Mouse (Mus musculus) cortical plate, adult 2 months (tissue): Measurements from ENCODE around the gene Slc37a4. TPM values are rescaled to one million over a fixed set of nuclear protein-coding genes. Genes with fewer than 3 reads are reported as not detected.
"Not testable (repeated sequence)": the region's sequence is repeated elsewhere in the genome, so short reads cannot be mapped to it uniquely, and the experiment has no call there.

Experiments
- H3K27ac ChIP-seq: fragments of 200-500 bp; 2 replicates; pipeline ENCODE4 v1.5.1; 2012; ENCODE audit warnings: low read length, control low read depth, inconsistent platforms; ENCODE audit not compliant: insufficient read depth
- H3K4me1 ChIP-seq: fragments of 200-500 bp; 2 replicates; pipeline ENCODE4 v1.6.1; 2011; ENCODE audit warnings: low read length; ENCODE audit not compliant: control insufficient read depth, insufficient read depth
- H3K4me3 ChIP-seq: fragments of 200-500 bp; 2 replicates; pipeline ENCODE4 v1.5.1; 2011; ENCODE audit warnings: mild to moderate bottlenecking, low read length, control low read depth; ENCODE audit not compliant: insufficient read depth
- CTCF ChIP-seq: fragments of 200-500 bp; IDR thresholded peaks from 2 replicates; pipeline ENCODE4 v1.5.1; 2011; ENCODE audit warnings: mild to moderate bottlenecking, control low read depth, low read length; ENCODE audit not compliant: insufficient read depth; ENCODE audit errors: extremely low read depth
- POLR2A ChIP-seq: fragments of 200-500 bp; IDR thresholded peaks from 2 replicates; pipeline ENCODE4 v1.6.1; 2011; ENCODE audit warnings: mild to moderate bottlenecking, low read length, control low read depth; ENCODE audit not compliant: insufficient read depth; ENCODE audit errors: extremely low read depth
- polyA plus RNA-seq: library from polyadenylated mRNA; depleted of rRNA; stranded (reverse); fragments of >200 nt; gene quantifications from 2 replicates; pipeline ENCODE4 v1.2.3, GENCODE M21; 2012

Slc37a4 gene
- polyA plus RNA-seq, 1 experiment: 49.9 TPM

GRCm38 (mm10) chr9:44391466-44391865, 5.2 kb upstream of the Slc37a4 start:
- Histone ChIP-seq H3K4me1 (no peaks in the 10 kb centered on the region), H3K4me3 (no peak overlapping the region), H3K27ac (no peak overlapping the region)
- no peak for TF ChIP-seq POLR2A
- TF ChIP-seq CTCF: peak; percentile 67

GRCm38 (mm10) chr9:44398087-44398486, 1.4 kb downstream of the Slc37a4 start:
- H3K27ac ChIP-seq: no peak overlapping the region
- H3K4me3 ChIP-seq: peak overlapping the region; percentile 59; the same call in 1 of the 2 replicates
- peaks cover 4% of the 10 kb centered on the region for H3K4me1 ChIP-seq
- TF ChIP-seq POLR2A (no peak), CTCF (no peak)

DNA sequence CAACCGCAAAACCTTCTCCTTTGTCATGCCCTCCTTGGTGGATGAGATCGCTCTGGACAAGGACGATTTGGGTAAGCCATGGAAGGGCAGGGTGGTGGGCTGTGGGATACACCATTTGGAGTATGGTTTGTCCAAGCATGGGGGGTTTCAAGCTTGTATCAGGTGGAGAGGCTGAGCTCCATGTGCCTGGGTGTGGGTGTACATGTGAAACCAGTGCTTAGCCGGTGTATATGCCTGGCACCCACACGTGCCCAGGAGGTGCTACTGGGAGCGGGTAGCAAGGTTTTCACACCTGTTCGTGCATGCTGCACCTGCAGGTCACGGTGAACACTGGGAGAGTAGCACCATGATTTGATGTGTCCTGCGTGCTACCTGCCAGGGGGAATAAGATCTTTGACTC, 1.9 kb downstream of the Slc37a4 start:
- no peak overlapping the region for H3K27ac ChIP-seq
- H3K4me3 ChIP-seq: peak overlapping the region; percentile 59
- TF ChIP-seq CTCF: no peak
- TF ChIP-seq POLR2A: no peak

GRCm38 (mm10) chr9:44399114-44399794, 2.6 kb downstream of the Slc37a4 start:
- TF ChIP-seq POLR2A (no peak), CTCF (no peak)
- no peak overlapping the region for H3K27ac ChIP-seq
- H3K4me3 ChIP-seq: peak overlapping the region; percentile 59; the same call in 1 of the 2 replicates
- H3K4me1 ChIP-seq: peaks cover 4% of the 10 kb centered on the region

More for the DNA sequence above, 1.9 kb downstream of the Slc37a4 start:
- peaks cover 4% of the 10 kb centered on the region for H3K4me1 ChIP-seq

DNA sequence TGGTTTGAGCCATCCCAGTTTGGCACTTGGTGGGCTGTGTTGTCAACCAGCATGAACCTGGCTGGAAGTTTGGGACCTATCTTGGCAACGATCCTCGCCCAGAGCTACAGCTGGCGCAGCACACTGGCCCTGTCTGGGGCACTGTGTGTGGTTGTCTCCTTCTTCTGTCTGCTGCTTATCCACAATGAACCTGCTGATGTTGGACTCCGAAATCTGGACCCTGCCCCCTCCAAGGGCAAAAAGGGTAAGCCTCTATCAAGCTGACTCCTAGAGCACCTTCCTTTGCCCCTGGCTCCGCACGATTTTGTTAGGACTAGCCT, 3.1 kb downstream of the Slc37a4 start:
- peaks cover 4% of the 10 kb centered on the region for H3K4me1 ChIP-seq
- no peak overlapping the region for H3K4me3 ChIP-seq
- H3K27ac ChIP-seq: no peak overlapping the region
- TF ChIP-seq CTCF: no peak
- no peak for TF ChIP-seq POLR2A

DNA sequence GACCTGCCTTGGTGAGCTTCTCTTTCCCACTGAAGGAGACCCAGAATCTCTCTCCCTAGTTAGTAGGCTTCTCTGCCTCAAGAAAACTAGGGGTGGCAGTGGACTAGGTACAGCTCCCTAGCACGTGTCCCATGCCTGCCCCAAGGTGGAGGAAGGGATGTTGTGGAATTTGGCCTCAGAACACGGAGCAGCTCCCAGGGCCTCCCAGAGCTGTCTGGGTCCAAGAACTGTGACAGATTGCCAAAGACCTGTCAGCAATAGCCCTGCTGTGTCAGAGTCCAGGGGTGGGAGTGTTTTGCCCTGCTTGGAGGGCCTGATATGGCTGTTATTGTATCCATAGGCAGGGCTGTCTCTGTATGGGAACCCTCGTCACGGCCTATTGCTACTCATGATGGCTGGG, 4.4 kb downstream of the Slc37a4 start:
- peaks cover 4% of the 10 kb centered on the region for H3K4me1 ChIP-seq

GRCm38 (mm10) chr9:44405011-44405410, 8.4 kb downstream of the Slc37a4 start:
- Histone ChIP-seq H3K4me1 (no peaks in the 10 kb centered on the region), H3K27ac (no peak overlapping the region), H3K4me3 (no peak overlapping the region)
- TF ChIP-seq CTCF (no peak), POLR2A (no peak)

More for the DNA sequence above, 4.4 kb downstream of the Slc37a4 start:
- TF ChIP-seq CTCF (no peak), POLR2A (no peak)
- no peak overlapping the region for H3K4me3 ChIP-seq
- no peak overlapping the region for H3K27ac ChIP-seq

DNA sequence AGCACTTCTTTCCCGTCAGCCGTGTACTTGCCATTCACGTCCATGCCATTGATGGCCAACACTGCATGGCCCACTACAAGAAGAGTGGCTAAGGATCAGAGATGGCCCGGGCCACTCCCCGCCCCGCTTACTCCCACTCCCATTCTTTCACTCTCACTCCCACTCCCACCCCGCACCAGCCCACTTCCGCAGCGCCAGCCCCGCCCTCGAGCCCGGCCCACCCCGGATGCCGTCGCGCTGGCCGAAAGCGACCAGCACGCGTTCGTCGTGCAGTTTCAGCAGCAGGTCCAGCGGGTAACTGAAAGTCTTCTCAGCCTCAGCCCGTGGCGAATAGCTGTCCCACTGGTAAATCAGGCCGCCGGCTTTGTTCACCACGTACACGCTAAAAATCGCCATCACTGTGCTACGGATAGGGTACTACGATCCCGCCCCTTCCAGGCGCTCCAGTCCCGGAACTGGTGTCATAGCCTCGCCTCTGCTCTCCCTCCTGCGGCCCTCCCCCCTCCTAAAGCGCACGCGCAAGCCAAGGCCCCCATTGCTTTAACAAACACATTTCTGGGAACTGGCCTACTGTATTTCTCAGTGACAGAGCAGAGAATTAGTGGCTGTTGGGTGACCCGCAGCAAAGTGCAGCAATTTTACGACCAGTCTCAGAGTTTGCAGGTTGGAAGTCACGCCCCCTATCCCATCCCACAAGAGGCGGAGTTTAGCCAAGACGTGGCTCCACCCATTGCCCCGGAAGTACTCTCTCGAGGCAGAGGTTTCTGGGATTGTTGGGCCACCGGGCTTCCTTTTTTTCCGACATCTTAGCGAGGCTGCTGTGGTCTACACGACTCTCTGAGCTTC, 10.5 kb downstream of the Slc37a4 start, which contains the start of the genes Rps25 and Trappc4:
Rps25 (plus strand) TSS at position 234 of the 846 bp plus-strand sequence.
Trappc4 (minus strand) TSS at position 695 of the 846 bp plus-strand sequence.
- peak within 1 kb of the TSS; percentile 91 for H3K4me3 ChIP-seq

DNA sequence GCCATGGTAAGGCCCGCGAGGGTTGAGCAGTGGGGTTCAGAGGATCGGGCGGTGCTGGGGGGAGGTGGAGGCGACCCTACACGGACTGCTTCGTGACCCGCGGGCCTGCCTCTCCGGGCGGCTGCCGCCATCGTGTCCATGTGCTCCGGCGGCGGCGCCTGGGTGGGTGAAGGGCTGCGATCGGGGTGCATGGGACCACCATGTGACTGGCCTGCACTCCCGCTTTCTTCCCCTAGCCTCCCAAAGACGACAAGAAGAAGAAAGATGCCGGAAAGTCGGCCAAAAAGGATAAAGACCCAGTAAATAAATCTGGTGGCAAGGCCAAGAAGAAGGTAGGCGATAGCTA, 11.1 kb downstream of the Slc37a4 start:
- no peaks in the 10 kb centered on the region for H3K4me1 ChIP-seq
- H3K27ac ChIP-seq: no peak overlapping the region
- peak overlapping the region; percentile 91 for H3K4me3 ChIP-seq
- TF ChIP-seq CTCF (no peak), POLR2A (no peak)

More for the DNA sequence above, 10.5 kb downstream of the Slc37a4 start, which contains the start of the genes Rps25 and Trappc4:
- peak within 1 kb of the TSS; percentile 69 for H3K27ac ChIP-seq
- no peaks in the 10 kb centered on the region for H3K4me1 ChIP-seq
- TF ChIP-seq CTCF (no peak), POLR2A (peak; percentile 65)

- not testable (repeated sequence) for H3K4me1 ChIP-seq, H3K27ac ChIP-seq, H3K4me3 ChIP-seq
These were observed 12.0 kb downstream of the Slc37a4 start for GRCm38 (mm10) chr9:44408693-44409092.
